Mouse (Mus musculus) lung, adult 2 months (tissue): ENCODE results near the gene Tpst2. TPM values are rescaled to one million over a fixed set of nuclear protein-coding genes. Genes with fewer than 3 reads are reported as not detected.

ENCODE experiments used
- DNase-seq: peaks from one replicate; pipeline ENCODE4 v3.0.0; 2022
- H3K4me1 ChIP-seq: fragments of 200-500 bp; 2 replicates; pipeline ENCODE4 v1.6.1; 2011; ENCODE audit warnings: low read length; ENCODE audit not compliant: control insufficient read depth, insufficient read depth
- H3K4me3 ChIP-seq: fragments of 200-500 bp; replicated peaks from 2 replicates; pipeline ENCODE3; 2011; ENCODE audit warnings: low read depth, mild to moderate bottlenecking, control low read depth, low read length; ENCODE audit errors: extremely low read depth
- CTCF ChIP-seq: fragments of 200-500 bp; IDR thresholded peaks from 2 replicates; pipeline ENCODE4 v1.5.1; 2011; ENCODE audit warnings: mild to moderate bottlenecking, low read length, control low read depth; ENCODE audit not compliant: insufficient read depth
- POLR2A ChIP-seq: fragments of 200-500 bp; IDR thresholded peaks from 2 replicates; pipeline ENCODE4 v1.6.1; 2011; ENCODE audit warnings: low read depth, mild to moderate bottlenecking, control low read depth, low read length, borderline replicate concordance; ENCODE audit errors: extremely low read depth
- WGBS: fragments of 180-500 bp; shearing (Covaris S2); methylation state at CpG from one replicate; pipeline ENCODE4 v1.1.7; 2018; 5-methylcytosine and 5-hydroxymethylcytosine counted together
- polyA plus RNA-seq: library from polyadenylated mRNA; depleted of rRNA; stranded (reverse); fragments of >200 nt; gene quantifications from 2 replicates; pipeline ENCODE4 v1.2.3, GENCODE M21; 2012

Gene Tpst2
- polyA plus RNA-seq, 1 experiment: 122 TPM

DNA sequence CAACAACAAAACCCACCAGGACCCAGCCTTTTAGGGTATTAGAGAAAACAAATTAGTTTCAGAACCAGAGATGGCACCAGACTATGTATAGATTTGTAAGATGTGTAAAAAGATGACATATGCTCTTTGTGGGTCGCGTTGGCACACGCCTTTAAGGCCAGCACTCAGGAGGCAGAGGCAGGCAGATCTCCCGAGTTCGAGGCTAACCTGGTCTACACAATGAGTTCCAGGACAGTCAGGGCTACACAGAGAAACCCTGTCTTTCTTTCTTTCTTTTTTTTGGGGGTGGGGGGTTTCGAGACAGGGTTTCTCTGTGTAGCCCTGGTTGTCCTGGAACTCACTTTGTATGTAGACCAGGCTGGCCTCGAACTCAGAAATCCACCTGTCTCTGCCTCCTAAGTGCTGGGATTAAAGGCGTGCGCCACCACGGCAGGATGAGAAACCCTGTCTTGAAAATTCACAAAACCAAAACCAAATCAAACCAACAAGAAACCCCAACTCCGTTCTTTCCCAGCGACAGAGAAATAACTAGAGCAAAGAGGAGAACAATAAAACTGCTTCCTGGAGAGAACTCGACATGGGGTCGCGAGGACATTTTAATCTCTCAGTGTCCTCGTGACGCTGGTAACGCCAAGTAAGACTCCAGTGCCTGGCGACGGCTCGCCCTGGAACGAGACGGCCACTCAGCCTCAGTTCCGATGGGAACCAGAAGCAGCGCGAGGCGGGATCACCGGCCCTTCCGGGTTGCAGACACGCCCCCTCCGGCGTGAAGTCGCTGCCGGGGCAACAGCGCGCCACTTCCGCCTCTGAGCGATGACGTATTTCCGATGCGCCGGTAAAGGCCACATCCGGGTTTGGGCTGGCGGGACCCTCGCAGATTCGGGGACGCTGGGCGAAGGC is 49.3 kb downstream of the Tpst2 start, which contains the start of gene Tfip11:
Gene Tfip11, plus strand, starts transcription at position 813 of the 900 bp plus-strand sequence.
- H3K4me3 ChIP-seq: peak within 1 kb of the TSS; percentile 87
- WGBS: 7% methylated on average over 48 of the region's 48 CpGs
- peak; percentile 97 for DNase-seq
- TF ChIP-seq POLR2A: peak; percentile 91; the same call in 1 of the 2 replicates
- TF ChIP-seq CTCF: no peak
- peaks cover 5% of the 10 kb centered on the region; the same call in 1 of the 2 replicates for H3K4me1 ChIP-seq

DNA sequence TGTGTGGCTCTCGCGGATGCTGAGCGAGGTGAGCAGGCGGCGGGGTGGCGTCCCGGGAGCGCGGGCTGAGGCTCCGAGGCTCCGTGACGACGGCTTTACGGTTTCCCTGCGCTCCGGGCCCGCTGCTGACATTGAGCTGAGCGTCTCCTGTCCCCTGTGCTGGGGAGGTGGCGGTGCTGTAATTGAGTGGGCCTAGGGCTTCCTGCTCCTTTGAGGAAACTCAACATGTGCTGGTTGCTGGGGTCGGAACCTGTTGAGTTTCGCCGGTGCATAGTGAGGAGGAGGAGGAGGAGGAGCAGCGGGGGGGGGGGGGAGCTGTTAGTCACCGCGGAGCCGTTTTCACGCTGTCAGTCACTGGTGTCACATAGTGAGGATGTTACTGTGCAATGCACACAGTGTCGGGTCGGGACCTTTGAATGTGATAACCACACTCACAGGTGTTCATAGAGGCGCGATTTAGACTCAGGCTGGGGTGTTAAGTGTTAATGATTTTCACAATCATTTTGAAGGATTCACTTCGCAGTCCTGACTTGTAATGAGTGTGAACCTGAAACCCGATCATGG is 50.0 kb downstream of the Tpst2 start:
- no peak for TF ChIP-seq CTCF
- no peak for TF ChIP-seq POLR2A
- under 1% methylated on average over 33 of the region's 33 CpGs for WGBS
- H3K4me1 ChIP-seq: peaks cover 5% of the 10 kb centered on the region; the same call in 1 of the 2 replicates
- DNase-seq: no peak
- peak overlapping the region; percentile 87 for H3K4me3 ChIP-seq

DNA sequence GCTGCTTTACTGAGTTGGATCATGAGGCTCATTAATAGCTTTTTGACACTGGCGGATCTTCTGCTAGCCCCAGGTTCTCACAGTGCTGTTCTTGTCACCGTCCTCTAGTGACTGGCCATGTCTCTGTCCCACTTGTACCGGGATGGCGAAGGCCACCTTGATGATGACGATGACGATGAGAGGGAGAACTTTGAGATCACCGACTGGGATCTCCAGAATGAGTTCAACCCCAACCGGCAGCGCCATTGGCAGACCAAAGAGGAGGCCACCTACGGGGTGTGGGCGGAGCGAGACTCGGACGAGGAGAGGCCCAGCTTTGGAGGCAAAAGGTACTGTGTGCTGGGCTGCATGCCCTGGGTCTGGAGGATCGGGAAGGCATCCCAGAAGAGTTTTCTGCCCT is 51.4 kb downstream of the Tpst2 start:
- DNase-seq: no peak
- Histone ChIP-seq H3K4me1 (peaks cover 5% of the 10 kb centered on the region; the same call in 1 of the 2 replicates), H3K4me3 (no peak overlapping the region)
- no peak for TF ChIP-seq POLR2A
- no peak for TF ChIP-seq CTCF
- WGBS: 93% methylated on average over 15 of the region's 15 CpGs

DNA sequence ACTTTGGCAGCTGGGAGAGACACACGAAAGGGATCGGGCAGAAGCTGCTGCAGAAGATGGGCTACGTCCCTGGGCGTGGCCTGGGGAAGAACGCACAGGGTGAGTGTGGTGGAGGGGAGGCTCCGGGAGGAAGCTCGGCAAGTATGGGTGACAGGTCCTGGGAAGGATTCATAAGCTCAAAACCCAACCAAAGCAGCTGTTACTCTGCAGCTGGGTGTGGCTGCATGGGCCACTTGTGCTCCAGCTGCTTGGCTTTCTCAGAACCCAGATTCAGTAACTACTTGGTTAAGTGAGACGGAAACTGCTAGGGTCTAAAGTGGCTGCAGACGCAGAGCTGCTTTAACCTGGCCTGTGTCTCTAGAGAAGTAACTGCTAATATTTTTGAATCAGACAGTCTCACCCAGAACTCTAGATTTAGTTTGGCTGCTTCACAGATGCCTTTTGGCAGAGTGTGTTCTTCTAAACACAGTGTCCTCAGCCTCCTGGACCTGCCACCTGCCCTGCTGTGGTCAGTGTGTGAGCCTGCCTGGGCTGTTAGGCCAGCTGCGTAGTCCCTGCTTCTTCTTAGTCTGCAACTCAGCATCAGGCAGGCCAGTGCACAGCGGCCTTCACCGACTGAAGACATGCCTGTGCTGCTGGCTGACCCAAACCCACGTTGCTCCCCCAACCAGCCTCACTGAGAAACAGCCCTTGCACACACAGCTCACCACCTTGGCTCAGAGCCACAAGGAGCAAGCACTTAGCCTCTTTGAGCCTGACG is 53.5 kb downstream of the Tpst2 start:
- 90% methylated on average over 14 of the region's 14 CpGs for WGBS
- TF ChIP-seq CTCF (no peak), POLR2A (no peak)
- H3K4me3 ChIP-seq: no peak overlapping the region
- no peak for DNase-seq
- peaks cover 5% of the 10 kb centered on the region; the same call in 1 of the 2 replicates for H3K4me1 ChIP-seq

DNA sequence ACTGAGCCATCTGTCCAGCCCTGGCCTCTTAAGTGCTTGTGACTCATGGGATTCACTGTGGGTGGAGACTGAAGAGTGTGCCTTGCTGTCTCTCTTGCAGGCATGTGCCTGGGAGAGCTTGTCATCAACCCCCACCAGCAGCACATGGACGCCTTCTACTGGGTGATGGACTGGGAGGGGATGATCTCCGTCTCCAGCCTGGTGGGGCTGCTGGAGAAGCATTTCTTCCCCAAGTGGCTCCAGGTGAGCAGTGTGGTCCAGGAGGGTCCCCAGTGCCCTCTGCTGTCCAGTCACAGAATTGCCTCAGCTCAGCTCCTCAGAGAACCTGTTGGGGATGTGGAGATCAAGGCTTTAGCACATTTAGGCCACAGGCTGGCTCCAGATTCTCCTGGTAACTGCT is 59.0 kb downstream of the Tpst2 start:
- no peak for TF ChIP-seq POLR2A
- peak; percentile 87 for TF ChIP-seq CTCF
- WGBS: 20% methylated on average over 2 of the region's 2 CpGs
- H3K4me1 ChIP-seq: no peaks in the 10 kb centered on the region
- peak; percentile 52 for DNase-seq
- H3K4me3 ChIP-seq: no peak overlapping the region

DNA sequence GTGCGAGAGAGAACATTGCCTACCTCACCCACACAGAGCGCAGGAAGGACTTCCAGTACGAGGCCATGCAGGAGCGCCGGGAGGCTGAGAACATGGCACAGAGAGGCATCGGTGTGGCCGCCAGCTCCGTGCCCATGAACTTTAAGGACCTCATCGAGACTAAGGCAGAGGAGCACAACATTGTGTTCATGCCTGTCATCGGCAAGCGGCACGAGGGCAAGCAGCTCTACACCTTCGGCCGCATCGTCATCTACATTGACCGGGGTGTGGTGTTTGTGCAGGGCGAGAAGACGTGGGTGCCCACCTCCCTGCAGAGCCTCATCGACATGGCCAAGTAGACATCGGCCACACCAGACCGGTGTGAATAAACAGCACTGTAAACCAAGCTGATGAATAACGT is 60.5 kb downstream of the Tpst2 start:
- Histone ChIP-seq H3K4me1 (no peaks in the 10 kb centered on the region; the same call in 1 of the 2 replicates), H3K4me3 (no peak overlapping the region)
- TF ChIP-seq CTCF (no peak), POLR2A (no peak)
- DNase-seq: no peak
- 91% methylated on average over 22 of the region's 22 CpGs for WGBS

DNA sequence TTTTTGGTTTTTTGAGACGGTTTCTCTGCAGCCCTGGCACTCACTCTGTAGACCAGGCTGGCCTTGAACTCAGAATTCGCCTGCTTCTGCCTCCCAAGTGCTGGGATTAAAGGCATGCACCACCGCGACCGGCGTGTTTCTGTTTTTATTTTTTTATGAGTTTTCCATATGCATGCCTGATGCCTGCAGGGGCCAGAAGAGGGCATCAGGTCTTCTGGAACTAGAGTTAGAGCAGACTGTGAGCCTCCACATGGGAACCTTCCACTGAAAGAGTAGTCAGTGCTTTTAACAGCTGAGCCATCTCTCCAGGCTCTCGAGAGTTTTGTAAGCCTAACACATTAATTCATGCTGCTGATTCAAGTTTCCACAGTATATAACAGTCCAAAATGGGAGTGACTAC is 62.7 kb downstream of the Tpst2 start:
- no peak overlapping the region for H3K4me3 ChIP-seq
- no peak for TF ChIP-seq POLR2A
- TF ChIP-seq CTCF: no peak
- WGBS: 69% methylated on average over 7 of the region's 7 CpGs
- DNase-seq: no peak
- H3K4me1 ChIP-seq: peaks cover 4% of the 10 kb centered on the region

DNA sequence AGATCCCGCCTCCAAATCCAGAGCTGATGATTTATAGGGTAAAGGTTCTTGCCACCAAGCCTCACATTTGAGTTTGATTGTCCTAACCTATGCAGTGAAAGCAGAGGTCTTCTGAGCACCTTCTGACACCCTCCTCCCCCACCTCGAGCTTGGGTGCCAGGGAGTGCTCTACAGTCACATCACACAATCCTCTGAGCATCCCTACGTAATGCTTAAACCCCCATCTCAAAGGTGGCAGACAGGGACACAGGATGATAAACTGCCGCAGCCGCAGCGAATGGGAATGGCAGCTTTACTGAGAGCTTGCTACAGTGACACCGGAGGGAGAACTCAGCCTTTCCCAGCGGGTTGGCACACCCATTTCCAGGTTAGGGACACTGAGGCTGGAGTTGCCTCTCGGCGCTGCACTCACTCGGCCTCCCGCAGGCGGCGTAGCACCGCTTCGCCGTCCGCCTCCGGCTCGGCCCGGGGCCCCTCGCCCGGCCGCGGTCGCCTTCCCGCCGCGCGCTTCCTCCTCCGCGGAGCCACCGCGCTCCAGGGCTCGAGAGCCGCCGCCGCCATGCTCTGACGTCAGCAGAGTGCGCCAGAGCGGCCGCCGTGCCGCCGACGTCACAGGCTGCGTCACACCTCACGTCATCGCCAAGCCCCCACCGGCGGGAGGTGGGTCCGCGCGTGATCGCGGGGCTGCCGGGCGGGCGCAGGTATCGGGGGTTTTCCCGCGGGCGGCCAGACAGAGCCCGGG is 66.1 kb downstream of the Tpst2 start, which contains the start of the genes Srrd and Hps4:
Gene Srrd, minus strand, starts transcription at position 578 of the 742 bp plus-strand sequence.
Gene Hps4, plus strand, starts transcription at position 621 of the 742 bp plus-strand sequence.
- WGBS: 2% methylated on average over 63 of the region's 64 CpGs
- peaks cover 4% of the 10 kb centered on the region for H3K4me1 ChIP-seq
- DNase-seq: peak; percentile 86
- TF ChIP-seq CTCF (no peak), POLR2A (peak; percentile 51; the same call in 1 of the 2 replicates)
- peak within 1 kb of the TSS; percentile 82 for H3K4me3 ChIP-seq

DNA sequence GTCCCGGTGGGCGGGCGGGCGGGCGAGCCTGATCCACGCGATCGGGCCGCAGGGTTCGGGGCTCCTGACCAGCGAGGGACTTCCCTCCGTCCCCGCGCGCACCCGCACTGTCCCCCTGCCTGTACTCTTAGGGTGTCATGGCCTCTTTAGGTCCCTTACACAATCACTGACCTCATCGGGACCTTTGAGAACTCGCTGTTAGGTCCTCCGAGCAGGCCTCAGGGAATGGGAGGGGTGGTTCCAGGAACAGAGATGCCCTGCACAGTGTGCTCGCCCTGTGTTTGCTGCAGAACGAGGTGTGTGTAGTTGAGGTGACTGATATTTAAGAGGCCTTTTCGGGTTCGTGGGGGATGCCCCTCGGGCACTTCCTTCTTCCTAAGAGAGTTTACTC is 66.7 kb downstream of the Tpst2 start:
- no peak for DNase-seq
- TF ChIP-seq CTCF: no peak
- TF ChIP-seq POLR2A: no peak
- WGBS: under 1% methylated on average over 24 of the region's 24 CpGs
- Histone ChIP-seq H3K4me3 (peak overlapping the region; percentile 82), H3K4me1 (peaks cover 4% of the 10 kb centered on the region)
